Mouse (Mus musculus) thymus, postnatal 36 days (tissue): ENCODE data around the gene Rps27l.
A peak's percentile ranks its signal among the peaks of the same experiment; 100 is the strongest.
"Not testable (repeated sequence)": the region's sequence is repeated elsewhere in the genome, so short reads cannot be mapped to it uniquely, and the experiment has no call there.

Experiments used
- DNase-seq, 2 experiments: peaks; one replicate each; pipeline ENCODE4 v3.0.0; 2022; ENCODE audit warnings: mixed read lengths in 2 of 2

The Rps27l gene

DNA sequence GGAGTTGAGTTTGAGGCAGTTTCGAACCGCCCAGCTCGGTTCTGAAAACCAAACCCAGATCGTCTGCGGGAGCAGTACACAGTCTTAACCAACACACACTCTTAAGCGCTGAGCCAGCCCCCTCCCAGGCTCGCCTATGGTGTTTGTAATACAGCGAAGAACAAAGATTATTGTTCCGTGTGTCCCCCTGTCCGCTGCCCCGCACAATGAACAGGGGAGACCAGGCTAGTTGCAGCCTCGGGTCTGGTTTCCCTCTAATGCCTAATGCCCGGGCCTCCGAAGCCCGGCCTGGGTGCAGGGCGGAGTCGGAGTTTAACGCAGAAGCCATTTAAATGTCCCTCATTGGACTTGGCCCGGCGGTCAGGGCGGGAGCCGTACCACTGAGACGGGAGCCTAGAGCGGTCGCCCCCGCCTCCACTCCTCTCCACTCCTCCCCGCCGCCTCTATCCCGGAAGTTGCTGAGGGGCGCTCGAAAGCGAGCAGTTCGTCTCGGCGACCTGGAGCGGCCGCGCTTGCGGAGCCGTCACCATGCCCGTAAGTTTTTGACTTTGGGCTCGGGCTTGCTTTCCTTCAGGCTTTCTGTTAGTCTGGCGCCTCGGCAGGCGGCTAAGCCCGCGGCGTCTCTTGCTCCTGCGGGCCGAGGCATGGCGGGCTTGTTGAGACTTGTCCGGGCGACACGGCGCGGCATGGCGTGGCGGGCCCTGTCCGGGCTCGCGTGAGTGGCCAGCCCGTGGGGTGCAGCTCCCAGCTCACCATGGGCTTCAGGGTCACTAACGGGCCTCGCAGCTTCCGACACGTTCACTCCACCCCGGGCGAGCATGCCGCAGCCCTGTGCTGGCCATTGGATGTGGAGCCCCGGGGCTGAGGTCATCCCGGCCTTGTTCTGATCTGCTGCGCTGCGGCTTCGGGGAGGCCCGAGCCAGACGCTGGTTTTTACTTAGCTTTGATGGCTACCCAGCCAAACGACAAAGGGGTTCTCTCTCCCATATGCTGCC is at the start of gene Rps27l:
Gene Rps27l (plus strand): TSS at position 440 of the 995 bp plus-strand sequence.
- peak; percentile 91 to 92 for DNase-seq

DNA sequence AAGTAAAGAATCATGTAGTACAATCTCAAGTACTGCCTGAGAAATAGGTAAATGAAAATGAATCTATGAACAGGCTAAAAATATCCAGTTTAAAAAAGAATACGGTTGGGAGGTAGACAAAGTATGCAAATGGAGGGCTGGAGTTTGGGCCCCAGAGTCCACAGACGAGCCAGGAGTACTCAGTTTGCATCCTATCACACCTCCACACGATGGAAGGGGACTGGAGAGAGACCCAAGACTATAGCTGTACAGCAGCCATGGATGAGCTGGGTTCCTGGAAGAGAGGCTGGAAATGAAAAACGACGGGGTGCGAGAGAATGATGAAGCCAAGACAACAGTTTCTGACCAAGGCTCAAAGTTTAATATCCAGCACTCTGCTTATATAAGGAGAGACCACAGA is 48.9 kb upstream of the Rps27l start:
- no peak for DNase-seq

DNA sequence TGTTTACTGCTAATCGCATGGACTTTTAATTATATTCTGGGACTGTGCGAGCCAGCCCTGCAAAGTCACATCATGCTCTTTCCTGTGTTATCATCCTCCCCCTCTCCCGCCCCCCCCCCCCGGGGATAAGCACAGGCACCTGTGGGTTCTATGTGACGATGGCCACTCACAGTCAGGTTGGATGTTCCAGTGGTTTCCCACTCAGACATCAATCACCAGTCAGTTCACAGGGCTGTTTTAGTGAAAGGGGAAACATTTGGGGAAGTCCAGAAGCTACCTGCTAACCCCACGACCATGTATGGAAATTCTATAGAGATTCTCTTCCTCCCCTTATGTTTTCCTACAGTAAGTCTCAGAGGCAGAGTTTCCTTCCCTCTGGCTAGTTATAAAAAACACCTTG is 48.0 kb upstream of the Rps27l start:
- no peak for DNase-seq

DNA sequence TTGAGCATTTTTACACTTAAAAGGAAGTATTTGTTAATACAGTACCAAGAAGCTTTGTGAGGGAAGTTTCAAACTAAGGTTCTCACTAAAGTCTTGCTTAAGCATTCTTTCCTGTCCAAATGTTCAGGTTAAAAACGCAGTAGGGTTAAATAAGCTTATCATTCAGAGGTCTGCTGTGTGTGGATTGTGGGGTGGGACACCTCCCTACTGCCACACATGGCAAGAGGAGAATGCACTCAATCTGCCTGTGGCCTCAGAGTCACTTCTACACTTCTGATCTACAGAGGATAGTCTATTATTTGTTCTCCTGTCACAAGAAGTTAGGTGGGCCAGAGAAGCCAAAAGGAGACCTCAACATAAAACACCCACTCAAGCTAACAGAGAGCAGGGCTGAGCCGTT is 46.8 kb upstream of the Rps27l start:
- no peak for DNase-seq

DNA sequence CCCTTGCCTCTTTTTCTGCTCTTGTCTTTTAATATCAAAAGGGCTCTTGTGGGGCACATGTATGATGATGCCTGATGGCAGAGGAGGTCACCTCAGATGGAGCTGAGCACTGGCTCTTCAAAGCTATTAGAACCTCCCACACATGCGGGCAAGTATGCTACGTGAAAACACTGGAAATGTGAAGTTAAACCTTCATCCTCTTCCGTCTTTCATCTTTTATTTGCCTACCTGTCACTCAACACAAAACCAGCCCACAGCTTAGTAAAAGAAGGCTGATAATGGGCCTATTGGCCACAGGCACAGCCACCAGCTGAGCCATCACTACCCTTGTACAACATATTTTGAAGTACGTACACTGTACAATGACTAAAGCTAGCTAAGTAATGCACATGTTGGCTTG is 46.4 kb upstream of the Rps27l start:
- DNase-seq: no peak

DNA sequence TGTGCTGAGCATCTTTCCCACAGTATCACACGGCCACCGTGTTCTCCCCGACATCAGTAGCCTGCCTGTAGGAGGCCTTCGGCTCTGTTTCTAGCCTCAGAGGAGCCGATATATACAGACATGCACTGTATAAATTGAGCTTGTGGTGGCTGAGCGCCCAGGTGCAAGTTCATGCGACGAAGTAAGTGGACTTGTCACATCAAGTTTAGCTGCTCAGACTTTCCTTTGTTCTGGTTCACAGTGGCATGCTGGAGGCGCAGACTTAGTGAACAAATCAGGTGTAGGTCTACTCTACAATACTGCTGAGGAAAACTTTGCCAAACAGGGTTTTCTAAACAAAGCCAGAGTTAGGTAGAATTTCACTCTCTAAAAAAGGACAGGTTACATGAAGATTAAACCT is 39.9 kb upstream of the Rps27l start:
- no peak for DNase-seq

DNA sequence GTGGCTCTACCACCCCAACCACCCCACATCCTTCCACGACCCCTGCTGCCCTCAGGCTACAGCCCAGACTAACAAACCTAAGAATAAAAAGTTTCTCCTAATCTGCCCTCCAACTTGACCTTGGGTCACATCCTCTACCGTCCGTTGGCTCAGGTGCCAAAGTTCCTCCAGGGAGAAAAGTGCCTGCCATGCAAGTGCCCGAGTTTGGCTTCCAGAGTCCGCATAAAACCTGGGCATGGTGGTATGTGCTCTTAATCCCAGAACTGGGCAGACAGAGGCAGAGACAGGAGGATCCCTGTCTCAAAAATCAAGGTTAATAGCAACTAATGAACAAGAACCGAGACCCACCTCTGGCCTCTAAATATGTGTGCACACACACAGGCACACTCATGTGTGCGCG is 38.8 kb upstream of the Rps27l start:
- DNase-seq: no peak

DNA sequence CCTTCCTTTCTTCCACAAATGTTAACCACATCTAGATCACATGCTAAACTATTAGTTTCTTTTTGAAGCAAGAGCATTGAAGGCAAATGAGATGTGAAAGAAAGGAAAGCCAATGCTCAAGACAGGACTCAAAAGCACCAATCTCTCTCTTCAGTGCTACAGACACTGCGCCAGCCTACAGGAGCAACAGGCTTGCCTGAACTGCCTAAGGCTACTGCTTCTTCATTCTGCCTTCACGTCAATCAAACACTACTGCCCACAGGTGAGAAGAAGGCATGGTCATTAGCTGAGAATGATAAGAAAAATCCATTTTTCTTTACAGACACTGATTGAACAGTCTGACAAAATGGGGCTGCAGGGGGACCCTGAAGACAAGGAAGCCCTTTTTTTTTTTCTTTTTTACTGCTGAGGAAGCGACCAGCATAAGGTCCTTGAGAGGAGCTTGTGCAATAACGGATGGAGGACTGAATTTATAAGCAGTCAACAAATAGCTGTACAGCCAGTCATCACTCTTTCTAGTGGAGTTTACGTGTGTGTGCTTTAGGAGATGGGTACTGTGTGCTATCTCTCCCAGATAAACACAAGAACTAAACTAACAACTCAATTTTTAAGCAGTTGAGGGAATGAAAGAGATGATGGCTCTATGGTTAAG is 38.0 kb upstream of the Rps27l start:
- no peak for DNase-seq

DNA sequence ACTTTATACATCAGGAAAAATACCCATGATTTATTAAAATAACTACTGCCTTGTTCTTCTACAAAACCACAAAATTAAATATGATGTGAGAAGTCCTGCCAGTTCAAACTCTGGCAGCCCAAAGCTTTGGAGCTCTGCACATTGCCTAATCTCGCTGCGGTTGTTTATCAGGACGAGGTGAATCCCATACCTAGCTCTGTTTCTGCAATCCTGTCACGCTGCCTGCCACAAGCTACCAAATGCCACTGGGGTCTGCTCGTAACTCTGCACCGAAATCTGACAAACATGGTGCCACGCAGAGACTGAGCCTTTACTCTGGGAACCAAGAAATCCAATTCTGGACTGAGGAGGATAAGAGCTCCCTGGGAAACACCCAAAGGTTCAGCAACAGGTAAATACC is 36.0 kb upstream of the Rps27l start:
- DNase-seq: no peak

DNA sequence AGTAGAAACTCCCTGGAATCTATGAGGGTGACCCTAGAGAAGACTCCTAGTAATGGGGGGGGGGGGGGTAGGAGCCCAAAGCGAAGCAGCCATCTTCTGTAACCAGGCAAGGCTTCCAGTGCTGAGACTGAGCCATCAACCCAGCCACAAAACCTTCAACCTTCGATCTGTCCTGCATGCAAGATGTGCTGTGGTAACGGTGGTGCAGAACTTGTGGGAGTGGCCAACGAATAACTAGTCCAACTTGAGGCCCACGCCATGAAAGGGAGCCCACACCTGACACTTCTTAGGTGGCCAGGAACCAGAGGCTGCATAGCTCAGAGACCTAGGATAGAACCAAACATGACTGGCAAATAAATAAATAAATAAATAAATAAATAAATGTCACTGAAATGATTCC is 35.2 kb upstream of the Rps27l start:
- DNase-seq: no peak

DNA sequence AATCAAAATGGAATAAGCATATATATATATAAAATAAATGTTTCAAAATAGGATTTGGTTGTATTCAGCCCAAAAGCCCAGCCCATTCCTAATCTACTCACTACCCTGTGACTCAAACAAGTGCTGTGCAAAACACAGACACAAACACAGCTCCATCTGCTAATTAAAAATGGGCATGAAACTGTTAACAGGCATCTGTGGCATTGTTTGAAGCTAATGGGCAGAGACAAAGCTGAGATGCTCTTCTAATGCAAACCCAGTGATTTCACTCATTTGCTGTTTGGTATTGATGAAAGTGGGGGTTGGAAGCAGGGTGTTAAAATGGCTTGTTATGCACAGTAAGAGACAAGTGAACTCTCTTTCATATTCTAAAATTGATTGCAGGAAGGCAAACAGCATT is 33.6 kb upstream of the Rps27l start:
- DNase-seq: no peak

DNA sequence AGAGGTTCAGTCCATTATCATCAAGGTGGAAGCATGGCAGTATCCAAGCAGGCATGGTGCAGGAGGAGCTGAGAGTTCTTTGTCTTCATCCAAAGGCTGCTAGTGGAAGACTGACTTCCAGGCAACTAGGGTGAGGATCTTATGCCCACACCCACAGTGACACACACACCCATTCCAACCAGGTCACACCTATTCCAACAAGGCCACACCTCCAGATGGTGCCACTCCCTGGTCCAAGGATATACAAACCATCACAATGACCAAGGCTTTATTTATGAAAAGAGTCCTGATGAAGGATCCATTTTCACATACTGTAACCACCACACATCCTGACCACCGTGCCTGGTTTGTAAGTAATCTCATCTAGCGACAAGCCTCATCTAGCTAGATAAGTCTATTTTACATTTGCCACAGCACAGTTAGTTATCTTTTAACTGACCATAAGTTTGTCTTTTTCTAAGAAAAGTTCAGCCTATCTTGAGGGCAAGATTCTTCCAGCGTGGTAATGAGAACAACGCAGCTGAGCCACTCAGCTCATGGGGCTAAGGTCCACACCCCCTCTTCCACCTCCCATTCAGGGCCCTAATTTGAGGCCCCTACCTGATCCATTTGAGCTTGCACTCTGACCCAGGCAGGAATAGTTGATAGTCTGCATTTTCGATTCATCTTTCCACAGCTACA is 32.5 kb upstream of the Rps27l start:
- not testable (repeated sequence) for DNase-seq

DNA sequence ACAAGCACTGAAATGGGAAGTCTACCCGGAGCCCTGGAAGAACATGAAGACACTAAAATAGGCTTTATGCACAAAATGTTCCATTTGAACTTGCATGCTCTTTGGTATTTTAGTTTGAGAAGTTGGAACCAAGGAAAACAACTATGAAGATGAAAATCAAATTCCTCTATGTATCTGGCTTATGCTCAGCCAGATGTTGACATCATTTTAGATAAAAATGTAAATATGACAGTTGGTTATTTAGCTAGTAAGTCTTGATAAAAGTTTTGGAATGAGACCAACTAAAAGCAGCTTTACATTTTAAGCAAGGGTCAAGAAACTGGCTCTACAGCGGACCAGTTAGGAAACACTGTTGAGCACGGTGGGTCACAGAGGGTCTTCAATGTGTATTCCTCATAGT is 31.3 kb upstream of the Rps27l start:
- no peak for DNase-seq

DNA sequence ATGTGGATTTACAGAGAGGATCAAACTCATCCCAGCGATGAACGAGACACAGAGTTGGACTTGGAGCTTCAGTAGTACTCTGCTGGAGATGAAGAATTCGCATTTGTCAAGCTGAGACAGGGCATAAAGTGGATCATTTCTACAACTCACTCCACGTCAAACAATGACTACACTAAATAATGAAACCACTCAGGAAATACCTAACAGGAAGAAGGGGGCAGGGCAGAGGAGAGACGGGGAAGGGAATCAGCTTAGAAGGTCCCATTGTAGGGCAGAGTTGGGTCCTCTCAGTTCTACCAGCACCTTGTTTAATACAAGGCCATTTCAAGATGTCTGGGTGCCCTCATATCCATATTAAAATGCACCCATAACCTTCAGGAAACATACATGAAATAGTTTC is 30.5 kb upstream of the Rps27l start:
- peak; percentile 32 to 40 for DNase-seq

DNA sequence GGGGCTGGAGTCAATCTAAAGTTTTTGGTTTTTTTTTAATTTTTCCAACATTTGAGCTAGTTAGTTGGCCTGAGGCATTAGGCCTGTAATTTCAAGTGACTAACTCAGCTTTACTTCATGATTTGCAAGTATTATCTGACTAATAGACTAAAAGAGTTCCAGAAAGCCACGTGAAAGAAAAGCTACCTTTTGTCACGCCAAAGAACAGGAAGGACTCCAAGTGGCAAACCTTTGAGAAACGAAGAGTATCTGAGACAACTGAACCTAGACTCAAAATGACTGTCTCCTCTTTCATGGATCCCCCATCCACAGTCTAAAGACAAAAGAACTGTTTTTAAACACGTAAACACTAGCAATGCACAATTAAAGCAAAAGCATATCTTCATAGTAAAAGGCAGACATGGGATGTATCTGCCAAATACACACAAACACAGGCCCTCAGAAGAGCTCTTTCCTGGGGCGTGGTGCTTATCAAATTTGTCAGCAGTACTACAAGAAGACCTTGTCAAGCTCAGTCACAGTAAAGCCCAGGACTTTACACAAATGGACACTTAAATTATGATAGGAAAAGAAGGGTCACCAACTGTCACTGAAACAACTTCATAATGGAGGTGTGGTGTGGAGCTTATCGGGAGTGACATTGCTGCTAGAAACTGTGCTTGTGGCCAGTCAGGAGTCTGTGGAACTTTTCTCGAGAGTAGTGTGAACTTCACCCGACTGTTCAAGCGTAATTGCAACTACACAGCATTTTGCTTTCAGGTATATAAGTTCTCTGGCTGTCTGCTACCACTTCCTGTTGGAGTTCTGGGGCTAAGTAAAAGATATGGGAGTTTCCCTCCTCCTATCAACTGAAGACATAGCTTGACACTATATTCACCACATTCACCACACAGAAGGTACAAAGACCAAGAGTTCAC is 29.8 kb upstream of the Rps27l start:
- DNase-seq: peak in 1 of 2 experiments; percentile 23

DNA sequence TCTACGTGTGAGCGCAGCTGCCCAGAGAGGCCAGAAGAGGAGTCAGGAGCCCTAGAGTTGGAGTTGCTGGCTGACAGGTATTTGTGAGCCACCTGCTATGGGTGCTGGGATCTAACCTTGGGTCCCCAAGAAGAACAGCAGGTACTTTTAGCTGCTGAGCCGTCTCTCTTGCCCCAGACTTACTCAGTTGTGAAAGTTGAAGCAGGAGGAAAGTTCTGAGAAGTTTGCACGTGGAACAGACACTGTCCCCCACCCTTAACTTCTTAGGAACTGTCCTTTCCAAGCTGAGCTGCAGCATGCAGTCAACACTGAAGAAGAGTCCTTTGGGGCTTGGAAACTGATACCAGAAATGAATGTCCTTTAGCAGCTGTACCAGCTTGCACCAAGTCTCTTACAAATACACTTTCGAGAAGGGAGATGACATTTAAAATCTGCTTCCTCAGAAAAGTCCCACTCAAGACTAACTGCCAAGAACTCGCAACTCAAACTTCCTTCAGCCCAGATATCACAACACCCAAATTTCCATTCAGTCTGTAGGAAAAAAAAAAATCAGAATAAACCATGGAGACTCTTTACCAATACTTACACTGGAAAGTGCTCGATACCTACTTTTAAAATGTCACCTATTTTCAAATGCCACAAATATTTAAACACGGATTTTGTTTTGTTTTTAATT is 28.5 kb upstream of the Rps27l start:
- no peak for DNase-seq

DNA sequence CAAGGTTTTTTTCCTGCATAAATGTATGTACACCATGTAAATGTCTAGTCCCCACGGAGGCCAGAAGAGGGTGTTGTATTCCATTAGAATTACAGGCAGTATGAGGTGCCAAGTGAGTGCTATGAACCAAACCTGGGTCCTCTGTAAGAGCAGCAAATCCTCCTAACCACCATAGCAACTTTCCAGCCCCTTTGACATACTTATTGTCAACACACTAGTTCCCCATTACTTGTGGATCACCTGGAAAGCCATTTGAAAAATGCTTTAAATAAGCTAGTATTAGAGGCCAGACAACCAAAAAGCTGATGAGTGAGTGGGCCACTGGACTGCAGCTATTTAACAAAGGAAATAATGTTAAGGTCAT is 28.0 kb upstream of the Rps27l start:
- DNase-seq: no peak

DNA sequence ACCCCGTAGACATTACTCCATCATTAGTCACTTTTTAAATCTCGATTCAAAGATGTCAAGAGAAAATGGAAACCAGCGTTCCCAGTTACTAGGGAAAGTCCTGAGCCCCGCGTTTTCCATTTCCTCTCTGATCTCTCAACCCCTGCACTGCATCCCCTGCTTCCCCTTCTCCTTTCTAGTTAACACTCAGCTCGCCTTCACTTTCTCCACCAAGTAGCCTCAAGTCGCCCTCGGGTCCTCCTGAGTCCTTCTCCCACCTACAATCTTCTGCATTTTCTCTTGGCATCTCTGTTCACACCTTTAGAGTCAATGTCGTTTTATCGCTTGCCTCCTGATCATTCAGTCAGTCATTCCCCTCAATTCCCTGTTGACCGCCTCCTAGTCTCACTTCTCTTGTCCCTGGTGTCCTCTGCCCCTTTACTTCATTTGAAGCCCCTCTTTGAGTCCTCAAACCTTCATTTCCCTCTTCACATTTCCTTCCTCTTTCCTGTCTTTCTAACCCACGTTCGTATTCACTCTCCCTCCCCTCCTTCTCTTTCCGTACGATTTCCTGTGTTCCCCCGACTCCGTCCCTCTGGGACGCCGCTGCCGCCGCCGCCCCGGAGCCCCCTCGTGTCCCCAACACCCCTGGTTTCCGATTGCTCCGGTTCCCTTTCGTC is 27.1 kb upstream of the Rps27l start:
- no peak for DNase-seq

DNA sequence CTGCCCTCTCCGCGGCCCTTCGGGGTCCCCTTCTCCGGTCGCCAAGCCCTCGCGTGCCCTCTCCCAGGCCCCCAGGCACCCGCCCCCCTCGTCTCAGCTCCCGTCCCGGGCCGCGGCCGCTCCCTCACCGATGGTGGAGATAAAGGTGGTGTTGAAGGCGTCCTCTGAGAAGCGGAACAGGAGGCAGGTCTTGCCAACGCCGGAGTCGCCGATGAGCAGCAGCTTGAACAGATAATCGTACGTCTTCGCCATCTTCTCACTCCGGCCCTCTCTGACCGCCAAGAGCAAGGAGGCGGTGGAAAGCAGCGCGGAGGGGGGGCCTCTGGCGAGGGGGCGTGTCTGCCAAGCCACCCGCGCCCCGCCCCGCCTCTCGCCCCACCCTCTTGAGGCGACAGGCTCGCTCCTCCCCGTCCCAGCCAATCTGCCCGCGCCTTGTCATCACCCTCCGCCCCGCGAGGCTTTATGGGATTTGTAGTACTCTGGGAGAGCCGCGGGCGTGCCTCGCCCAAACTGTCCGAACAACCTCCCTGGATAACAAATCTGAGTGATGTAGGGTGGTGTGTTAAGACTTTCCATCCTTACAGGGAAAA is 26.4 kb upstream of the Rps27l start, which contains the start of gene Rab8b:
Gene Rab8b (minus strand): TSS at position 306 of the 590 bp plus-strand sequence.
- DNase-seq: peak; percentile 97

DNA sequence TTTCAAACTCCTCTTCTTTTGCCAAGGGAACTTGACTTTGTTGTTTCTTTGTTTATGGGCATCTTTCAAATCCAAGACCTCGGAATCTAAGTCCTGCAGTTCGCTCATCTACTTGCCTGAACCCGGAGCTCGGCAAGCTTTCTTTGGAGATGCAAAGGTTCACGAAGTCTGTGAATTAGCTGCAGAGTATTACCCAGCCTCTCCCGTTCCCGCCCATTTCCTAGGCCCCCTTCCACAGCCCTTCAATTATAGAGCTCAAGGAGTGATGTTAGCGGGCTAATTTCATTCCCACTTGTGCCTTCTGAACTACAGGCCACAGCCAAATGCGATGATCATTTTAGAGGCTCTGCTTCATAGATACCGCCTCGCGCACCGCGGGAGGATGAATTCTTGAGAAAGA is 25.9 kb upstream of the Rps27l start:
- peak; percentile 18 to 28 for DNase-seq
